Mouse (Mus musculus) forebrain, embryonic 16.5 days (tissue): ENCODE results near the gene Nudt14. TPM values are rescaled to one million over a fixed set of nuclear protein-coding genes. Genes with fewer than 3 reads are reported as not detected.

Experiments
- ATAC-seq: fragments of 200-750 bp; cut with Nextera tagmentation; 2 replicates; pipeline ENCODE4 v1.8.0; 2017; ENCODE audit warnings: mild to moderate bottlenecking, moderate library complexity
- H3K27ac ChIP-seq: fragments of 300-500 bp; sonication (generic); 2 replicates; pipeline ENCODE4 v1.5.1; 2014; ENCODE audit warnings: low read length, control low read depth
- H3K27me3 ChIP-seq: fragments of 300-500 bp; sonication (generic); replicated peaks from 2 replicates; pipeline ENCODE4 v1.6.1; 2014; ENCODE audit warnings: low read length; ENCODE audit not compliant: control insufficient read depth, insufficient read depth
- H3K36me3 ChIP-seq: fragments of 300-500 bp; sonication (generic); 2 replicates; pipeline ENCODE4 v1.6.1; 2014; ENCODE audit not compliant: control insufficient read depth, insufficient read depth
- H3K4me1 ChIP-seq: fragments of 300-500 bp; sonication (generic); replicated peaks from 2 replicates; pipeline ENCODE4 v1.6.1; 2014; ENCODE audit warnings: low read length; ENCODE audit not compliant: control insufficient read depth, insufficient read depth
- H3K4me2 ChIP-seq: fragments of 300-500 bp; sonication (generic); 2 replicates; pipeline ENCODE4 v1.6.1; 2014; ENCODE audit warnings: mild to moderate bottlenecking, low read length, control low read depth
- H3K4me3 ChIP-seq: fragments of 300-500 bp; sonication (generic); replicated peaks from 2 replicates; pipeline ENCODE4 v1.5.1; 2014; ENCODE audit warnings: mild to moderate bottlenecking, low read length, control low read depth
- H3K9ac ChIP-seq: fragments of 300-500 bp; sonication (generic); replicated peaks from 2 replicates; pipeline ENCODE4 v1.6.1; 2014; ENCODE audit warnings: low read depth, low read length, control low read depth
- H3K9me3 ChIP-seq: fragments of 300-500 bp; sonication (generic); 2 replicates; pipeline ENCODE4 v1.6.1; 2016; ENCODE audit warnings: low read length; ENCODE audit not compliant: control insufficient read depth
- WGBS: fragments of 180-500 bp; shearing (Covaris S2); extraction: QIAGEN DNeasy Blood & Tissue Kit; methylation state at CpG from one replicate; pipeline ENCODE4 v1.1.7; 2014; 5-methylcytosine and 5-hydroxymethylcytosine counted together
- polyA plus RNA-seq: library from polyadenylated mRNA; unstranded; fragments of >200 nt; fragmentation: Nextera tagmentation; extraction: Ambion mirVana; gene quantifications from 2 replicates; pipeline ENCODE4 v1.2.1, GENCODE M21; 2015

Gene Nudt14
- polyA plus RNA-seq, 1 experiment from 2014 or later: 57.0 TPM

DNA sequence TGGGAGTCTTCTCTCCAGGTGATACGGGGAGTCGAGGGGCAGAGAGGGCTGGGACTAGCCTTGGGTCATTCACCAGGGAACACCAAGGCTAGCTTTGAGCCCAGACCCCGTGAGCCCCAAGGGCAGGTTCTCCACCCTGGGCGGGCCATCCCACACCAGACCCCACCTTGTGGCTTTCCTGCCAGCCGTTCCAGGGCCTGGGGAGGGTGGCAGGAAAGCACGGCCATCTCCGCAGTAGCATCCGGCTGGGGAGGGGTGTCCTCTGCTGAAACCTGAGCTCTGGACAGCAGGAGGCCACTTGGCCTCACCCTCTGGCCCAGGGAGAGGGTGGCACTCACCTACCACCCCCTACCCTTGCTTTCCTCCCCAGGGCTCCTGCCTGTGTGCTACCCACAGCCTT lies 24.0 kb downstream of the Nudt14 start:
- H3K4me1 ChIP-seq: no peaks in the 10 kb centered on the region; the same call in 1 of the 2 replicates
- H3K9ac ChIP-seq: no peak overlapping the region
- no peak overlapping the region for H3K27ac ChIP-seq
- H3K36me3 ChIP-seq: no peaks in the 10 kb centered on the region; the same call in 1 of the 2 replicates
- no peaks in the 10 kb centered on the region for H3K9me3 ChIP-seq
- H3K4me3 ChIP-seq: no peak overlapping the region
- no peaks in the 10 kb centered on the region for H3K27me3 ChIP-seq
- H3K4me2 ChIP-seq: no peak overlapping the region
- 65% methylated on average over 8 of the region's 8 CpGs for WGBS
- no peak for ATAC-seq

DNA sequence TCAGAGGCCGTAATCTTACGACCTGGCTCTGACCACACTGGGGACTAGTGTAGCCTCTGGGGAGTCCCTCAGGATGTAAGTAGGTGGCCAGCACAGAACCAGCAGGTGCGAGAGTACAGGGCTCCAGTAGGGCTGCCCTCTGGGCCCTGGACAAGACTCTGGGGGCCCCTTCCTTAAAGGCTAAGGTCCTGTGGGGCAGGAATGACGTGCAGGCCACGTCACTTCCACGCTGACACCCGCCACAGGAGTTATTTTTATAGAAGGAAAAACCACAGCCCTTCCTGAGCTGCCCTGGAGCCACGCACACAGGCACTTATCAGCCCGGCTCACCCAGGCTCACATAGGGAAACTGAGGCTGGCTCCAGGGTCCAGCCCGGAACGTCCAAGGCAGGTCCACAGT lies 24.4 kb downstream of the Nudt14 start:
- no peak overlapping the region for H3K27ac ChIP-seq
- H3K4me3 ChIP-seq: no peak overlapping the region
- H3K4me2 ChIP-seq: no peak overlapping the region
- H3K4me1 ChIP-seq: no peaks in the 10 kb centered on the region; the same call in 1 of the 2 replicates
- no peaks in the 10 kb centered on the region; the same call in 1 of the 2 replicates for H3K36me3 ChIP-seq
- 79% methylated on average over 11 of the region's 11 CpGs for WGBS
- H3K9me3 ChIP-seq: no peaks in the 10 kb centered on the region
- H3K27me3 ChIP-seq: no peaks in the 10 kb centered on the region
- ATAC-seq: no peak
- H3K9ac ChIP-seq: no peak overlapping the region

DNA sequence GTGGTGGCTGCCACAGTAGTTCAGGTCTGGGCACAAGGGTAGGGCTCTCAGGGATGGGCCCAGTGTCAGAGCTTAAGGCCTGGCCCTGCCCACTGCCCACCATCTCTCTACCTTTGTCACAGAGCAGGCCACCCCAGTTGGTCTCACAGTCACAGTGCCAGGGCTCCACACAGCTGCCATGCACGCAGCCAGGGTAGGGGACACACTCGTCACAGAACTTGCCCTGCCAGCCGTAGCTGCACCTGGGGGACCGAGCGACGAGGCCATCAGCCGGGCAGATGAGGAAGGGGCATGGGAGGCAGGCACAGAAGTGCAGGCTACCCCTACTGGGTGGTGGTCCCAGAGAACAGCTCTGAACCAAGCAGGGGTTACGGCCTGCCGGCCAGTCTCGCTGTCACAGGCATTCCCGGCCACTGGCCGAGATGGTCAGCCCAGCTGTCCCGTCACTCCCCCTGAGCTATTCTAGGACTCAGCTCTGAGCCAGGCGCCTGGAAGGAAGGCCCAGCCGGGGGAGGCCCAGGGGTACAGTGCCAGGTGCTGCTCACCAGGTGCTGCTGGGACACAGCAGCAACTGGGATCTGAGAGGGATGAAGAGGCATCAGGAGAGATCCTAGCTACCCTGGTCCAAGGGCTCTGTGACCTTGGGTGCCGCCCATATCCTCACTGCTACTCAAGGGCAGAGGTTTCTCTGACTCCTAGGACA lies 25.1 kb downstream of the Nudt14 start:
- Histone ChIP-seq H3K27me3 (no peaks in the 10 kb centered on the region), H3K4me3 (no peak overlapping the region), H3K9ac (no peak overlapping the region), H3K4me1 (no peaks in the 10 kb centered on the region), H3K36me3 (no peaks in the 10 kb centered on the region; the same call in 1 of the 2 replicates), H3K9me3 (no peaks in the 10 kb centered on the region), H3K4me2 (no peak overlapping the region), H3K27ac (no peak overlapping the region)
- WGBS: 88% methylated on average over 16 of the region's 16 CpGs
- no peak for ATAC-seq

DNA sequence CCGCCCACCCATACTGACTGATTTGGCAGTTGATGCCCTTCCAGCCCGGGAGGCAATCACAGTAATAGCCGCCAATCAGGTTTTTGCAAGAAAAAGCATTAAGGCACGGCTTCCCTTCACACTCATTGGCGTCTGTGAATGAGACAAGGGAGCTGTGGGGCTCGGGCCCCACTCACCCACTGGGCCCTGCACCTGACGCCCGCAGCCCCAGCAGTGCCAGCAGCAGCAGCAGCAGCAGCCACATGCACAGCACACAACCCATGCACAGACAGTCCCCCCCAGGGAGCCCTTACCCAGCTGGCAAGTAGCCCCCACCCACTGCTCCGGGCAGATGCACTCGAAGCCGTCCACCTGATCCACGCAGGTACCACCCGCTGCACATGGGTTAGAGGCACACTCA lies 26.3 kb downstream of the Nudt14 start:
- Histone ChIP-seq H3K9me3 (no peaks in the 10 kb centered on the region), H3K27me3 (no peaks in the 10 kb centered on the region), H3K4me3 (no peak overlapping the region), H3K27ac (no peak overlapping the region), H3K4me1 (no peaks in the 10 kb centered on the region), H3K36me3 (peaks cover 9% of the 10 kb centered on the region), H3K9ac (no peak overlapping the region), H3K4me2 (no peak overlapping the region)
- ATAC-seq: 0 out of 2 replicates have a peak, but pooled peaks have one; percentile 13
- WGBS: 55% methylated on average over 13 of the region's 13 CpGs

DNA sequence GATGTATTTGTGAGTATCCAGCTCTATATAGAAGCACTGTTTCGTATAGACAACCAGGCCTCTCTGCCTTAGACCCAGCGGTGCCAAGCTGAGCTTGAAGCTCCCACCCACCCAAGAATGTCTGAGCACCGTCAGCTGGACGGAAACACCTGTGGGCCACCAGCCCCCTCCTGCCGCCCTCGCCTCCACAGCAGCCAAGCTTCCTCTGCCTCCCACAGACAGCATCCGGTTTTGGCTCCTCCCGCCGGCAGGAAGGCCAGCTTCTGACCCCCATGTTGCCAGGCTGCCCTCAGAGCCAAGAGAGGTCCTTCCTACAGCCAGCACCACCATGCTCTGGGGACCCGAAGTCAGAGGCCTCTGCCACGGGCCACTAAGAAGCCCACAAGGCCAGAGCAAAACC lies 27.4 kb downstream of the Nudt14 start:
- Histone ChIP-seq H3K9me3 (no peaks in the 10 kb centered on the region), H3K36me3 (peaks cover 16% of the 10 kb centered on the region), H3K4me3 (no peak overlapping the region), H3K9ac (no peak overlapping the region), H3K4me2 (no peak overlapping the region), H3K4me1 (no peaks in the 10 kb centered on the region), H3K27me3 (no peaks in the 10 kb centered on the region), H3K27ac (no peak overlapping the region)
- ATAC-seq: no peak
- 91% methylated on average over 11 of the region's 11 CpGs for WGBS

DNA sequence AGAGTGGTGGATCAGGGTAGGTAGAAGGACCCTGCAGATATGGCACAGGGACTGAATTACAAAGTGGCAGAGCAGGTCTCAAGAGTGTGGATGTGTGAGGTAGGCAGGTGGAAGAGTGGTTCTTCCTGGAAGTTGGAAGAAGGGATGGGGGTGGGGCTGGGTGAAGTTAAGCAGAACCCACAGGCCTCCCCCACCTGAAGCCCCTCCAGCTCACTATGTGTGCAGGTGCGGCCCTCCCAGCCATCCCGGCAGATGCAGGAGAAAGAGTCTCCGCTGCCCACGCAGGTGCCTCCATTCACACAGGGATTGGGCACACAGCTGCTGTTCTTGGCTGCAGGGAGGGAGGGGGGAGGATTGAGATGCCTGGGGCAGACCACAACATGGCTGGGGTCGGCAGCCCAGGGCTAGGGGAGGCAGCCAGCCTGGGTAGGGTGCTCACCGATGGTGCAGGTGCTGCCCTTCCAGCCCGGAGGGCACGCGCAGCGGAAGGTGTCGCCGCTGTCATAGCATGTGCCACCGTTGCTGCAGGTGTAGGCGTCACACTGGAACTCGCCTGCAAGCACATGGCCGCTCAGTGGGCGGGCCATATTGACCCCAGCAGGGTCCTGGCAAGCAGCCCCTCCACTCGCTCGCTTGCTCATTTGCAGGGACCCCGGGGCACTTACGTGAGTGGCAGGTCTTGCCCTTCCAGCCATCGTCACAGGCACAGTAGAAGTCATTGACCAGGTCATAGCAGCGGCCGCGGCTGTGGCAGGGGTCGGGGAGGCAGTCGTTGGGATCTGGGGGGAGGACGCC lies 28.8 kb downstream of the Nudt14 start:
- Histone ChIP-seq H3K4me3 (no peak overlapping the region), H3K9ac (no peak overlapping the region), H3K27me3 (no peaks in the 10 kb centered on the region), H3K9me3 (no peaks in the 10 kb centered on the region), H3K27ac (no peak overlapping the region), H3K4me2 (no peak overlapping the region), H3K4me1 (no peaks in the 10 kb centered on the region), H3K36me3 (peaks cover 20% of the 10 kb centered on the region)
- whole genome bisulfite sequencing: 87% methylated on average over 28 of the region's 28 CpGs
- ATAC-seq: no peak

DNA sequence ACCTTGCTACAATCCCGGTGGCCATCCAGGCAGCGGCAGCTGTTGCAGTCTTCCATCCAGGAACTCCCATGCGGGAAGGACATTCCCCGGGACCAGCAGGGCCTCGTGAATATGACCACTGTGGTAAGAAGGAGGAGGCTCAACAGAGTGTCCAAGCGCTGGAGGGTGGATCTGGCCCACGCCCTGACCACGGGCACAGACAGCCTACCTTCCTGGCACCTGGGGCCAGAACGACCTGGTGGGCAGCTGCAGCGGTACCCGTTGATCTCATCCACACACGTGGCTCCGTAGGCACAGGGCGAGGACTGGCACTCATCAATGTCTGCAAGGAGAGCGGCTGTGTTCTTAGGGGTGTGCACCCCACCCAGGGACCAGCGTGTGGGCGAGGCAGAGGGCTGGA lies 30.2 kb downstream of the Nudt14 start:
- Histone ChIP-seq H3K27me3 (no peaks in the 10 kb centered on the region), H3K36me3 (peaks cover 20% of the 10 kb centered on the region), H3K27ac (no peak overlapping the region), H3K4me2 (no peak overlapping the region), H3K4me1 (no peaks in the 10 kb centered on the region), H3K9ac (no peak overlapping the region), H3K4me3 (no peak overlapping the region), H3K9me3 (no peaks in the 10 kb centered on the region)
- 95% methylated on average over 17 of the region's 17 CpGs for WGBS
- no peak for ATAC-seq

DNA sequence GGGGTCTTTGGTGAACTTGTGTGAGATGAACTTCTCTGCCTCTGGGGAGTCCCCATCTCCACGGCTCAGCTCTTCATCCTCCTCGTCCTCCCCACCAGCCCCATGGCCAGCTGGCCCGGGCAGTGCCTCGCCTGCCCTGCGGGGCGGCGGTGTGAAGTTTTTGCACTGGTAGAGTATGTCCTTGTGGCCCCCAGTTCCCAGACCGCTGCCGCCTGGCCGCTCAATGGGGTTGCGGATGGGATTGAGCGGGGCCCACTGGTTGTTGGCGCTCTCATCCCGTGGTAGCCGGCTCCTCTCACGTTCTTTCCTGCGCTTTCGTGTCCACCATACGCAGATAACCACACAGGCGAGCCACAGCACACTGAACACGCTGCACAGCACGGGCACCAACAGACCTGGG lies 32.9 kb downstream of the Nudt14 start:
- Histone ChIP-seq H3K27me3 (no peaks in the 10 kb centered on the region), H3K4me2 (no peak overlapping the region), H3K36me3 (peaks cover 25% of the 10 kb centered on the region), H3K27ac (no peak overlapping the region), H3K9me3 (no peaks in the 10 kb centered on the region), H3K4me3 (no peak overlapping the region), H3K9ac (no peak overlapping the region), H3K4me1 (no peaks in the 10 kb centered on the region)
- 96% methylated on average over 22 of the region's 22 CpGs for WGBS
- no peak for ATAC-seq

DNA sequence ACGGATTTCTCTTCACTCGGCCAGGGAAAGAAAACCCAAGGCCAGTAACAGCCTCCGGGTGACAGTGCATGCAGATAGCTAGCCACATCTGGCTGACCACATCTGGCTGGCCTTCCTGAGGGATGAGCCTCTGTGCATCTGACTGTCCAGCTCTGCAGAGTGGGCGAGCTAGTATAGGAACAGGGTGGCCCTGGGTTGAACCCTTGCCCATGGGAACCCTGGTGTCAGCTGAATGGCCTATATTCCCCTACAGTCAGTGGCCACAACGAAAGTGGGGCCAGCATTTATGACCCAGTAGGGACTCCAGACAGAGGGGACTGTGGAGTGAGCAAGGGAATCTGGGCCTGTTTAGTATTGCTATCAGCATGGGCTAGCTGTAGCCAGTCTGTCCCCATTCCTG lies 36.9 kb downstream of the Nudt14 start:
- no peaks in the 10 kb centered on the region for H3K27me3 ChIP-seq
- H3K27ac ChIP-seq: no peak overlapping the region
- H3K4me1 ChIP-seq: no peaks in the 10 kb centered on the region
- H3K4me2 ChIP-seq: no peak overlapping the region
- WGBS: 78% methylated on average over 5 of the region's 5 CpGs
- H3K9ac ChIP-seq: no peak overlapping the region
- no peaks in the 10 kb centered on the region for H3K9me3 ChIP-seq
- peaks cover 11% of the 10 kb centered on the region; the same call in 1 of the 2 replicates for H3K36me3 ChIP-seq
- no peak overlapping the region for H3K4me3 ChIP-seq
- ATAC-seq: no peak
